Mouse (Mus musculus): ENCODE results near the gene Nek4.
A peak's percentile ranks its signal among the peaks of the same experiment; 100 is the strongest.

Gene Nek4

DNA sequence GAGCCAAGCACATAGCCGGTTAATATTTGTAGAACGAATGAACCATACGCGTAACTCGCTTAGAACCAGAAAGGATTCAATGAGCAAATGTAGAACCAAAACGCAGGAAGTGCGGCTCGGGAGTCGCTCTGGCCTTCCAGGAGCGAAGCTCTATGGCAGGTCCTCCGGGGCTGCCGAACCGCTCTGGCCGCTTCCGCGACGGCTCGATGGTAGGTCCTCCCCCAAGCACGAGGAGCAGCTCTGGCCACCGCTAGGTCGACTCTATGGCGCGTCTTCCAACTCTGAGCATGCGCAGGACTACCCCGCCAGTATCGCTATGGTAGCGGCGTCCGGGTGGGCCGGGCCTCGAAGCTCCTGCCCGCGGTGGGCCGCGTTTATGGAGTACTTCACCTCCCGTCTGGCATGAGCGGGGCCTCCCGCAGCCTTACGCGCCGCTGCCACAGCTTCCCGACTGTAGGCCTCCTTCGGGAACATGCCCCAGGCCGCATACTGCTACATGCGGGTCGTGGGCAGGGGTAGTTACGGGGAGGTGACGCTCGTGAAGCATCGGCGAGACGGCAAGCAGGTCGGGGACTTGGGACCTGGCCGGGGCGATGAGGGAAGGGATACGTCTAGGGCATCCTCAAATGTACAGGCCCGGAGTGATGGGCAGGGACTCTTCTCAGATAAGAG lies at the start of gene Nek4:
Nek4 (plus strand) TSS at position 224 of the 672 bp plus-strand sequence.
- peak; percentile 92 for DNase-seq (ENCODE audit: low read depth)

DNA sequence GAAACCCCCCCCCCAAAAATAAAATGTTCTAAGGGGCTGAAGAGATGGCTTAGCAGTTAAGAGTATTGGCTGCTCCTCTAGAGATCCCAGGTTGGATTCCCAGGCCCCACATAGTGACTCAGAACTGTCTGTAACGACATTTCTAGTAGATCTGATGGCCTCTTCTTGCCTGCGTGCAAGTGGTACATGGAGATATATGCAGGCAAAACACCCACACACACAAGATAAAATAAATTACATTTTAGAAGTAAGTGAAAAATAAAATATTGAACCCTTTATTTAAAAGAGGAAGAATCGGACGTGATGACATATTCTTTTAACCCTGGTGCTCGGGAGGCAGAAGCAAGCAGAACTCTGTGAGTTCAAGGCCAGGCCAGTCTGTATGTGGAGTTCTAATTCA lies 48.5 kb upstream of the Nek4 start:
- no peak for DNase-seq (ENCODE audit: low read depth)

DNA sequence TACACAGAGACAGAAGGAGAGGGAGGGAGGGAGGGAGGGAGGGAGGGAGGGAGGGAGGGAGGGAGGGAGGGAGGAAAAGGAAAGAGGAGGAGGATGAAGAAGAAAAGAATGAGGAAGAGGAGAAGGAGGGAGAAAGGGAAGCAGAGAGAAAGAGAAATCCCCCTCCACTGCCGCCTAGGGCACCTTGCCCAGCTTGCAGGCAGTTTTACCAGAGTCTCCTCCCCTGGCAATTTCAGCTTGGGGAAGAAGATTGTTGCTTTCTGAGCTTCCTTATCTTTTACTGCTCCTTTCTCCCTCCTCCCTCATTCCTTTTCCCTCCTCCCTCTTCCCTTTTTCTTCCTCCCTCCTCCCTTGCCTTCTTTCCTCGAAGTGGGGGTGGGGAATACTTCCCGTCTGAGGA lies 48.1 kb upstream of the Nek4 start:
- no peak for DNase-seq (ENCODE audit: low read depth)

DNA sequence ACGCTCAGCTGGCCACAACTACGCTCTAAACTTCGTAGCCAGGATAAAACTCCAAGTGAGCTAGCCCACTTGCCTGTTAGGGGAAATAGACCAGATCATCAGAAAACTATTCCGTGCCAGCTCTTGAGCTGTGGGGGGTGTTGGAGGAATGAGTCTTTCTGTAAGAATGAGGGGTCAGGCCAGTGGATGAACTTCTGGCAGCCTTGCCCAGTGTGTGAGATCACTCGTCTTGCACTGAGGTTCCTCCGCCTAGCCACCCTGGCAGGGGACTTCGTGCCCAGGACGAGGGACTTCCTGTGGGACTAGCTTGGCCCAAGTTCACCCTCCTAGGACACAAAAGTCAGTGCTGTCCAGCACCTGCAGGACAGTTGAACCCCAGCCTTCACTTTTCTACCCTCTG lies 46.9 kb upstream of the Nek4 start:
- DNase-seq (ENCODE audit: low read depth): no peak

DNA sequence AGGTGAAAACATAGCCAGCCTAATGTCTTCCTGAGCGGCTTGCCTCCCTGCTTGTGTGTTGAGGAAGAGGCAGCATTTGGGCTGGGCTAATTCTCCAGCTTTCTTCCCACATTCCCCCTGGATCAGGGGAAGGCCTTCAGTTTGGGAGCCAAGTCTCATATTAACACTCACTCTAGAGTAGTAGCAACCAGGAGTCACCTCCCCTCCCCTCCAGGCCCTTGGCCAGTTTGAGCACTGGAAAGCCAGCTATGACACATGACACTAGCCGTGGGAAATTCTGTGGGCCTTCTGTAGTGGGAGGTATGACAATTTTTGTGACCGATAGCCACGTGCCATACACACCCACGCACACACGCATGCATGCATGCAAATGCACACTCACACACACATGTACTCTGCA lies 45.2 kb upstream of the Nek4 start:
- no peak for DNase-seq (ENCODE audit: low read depth)

DNA sequence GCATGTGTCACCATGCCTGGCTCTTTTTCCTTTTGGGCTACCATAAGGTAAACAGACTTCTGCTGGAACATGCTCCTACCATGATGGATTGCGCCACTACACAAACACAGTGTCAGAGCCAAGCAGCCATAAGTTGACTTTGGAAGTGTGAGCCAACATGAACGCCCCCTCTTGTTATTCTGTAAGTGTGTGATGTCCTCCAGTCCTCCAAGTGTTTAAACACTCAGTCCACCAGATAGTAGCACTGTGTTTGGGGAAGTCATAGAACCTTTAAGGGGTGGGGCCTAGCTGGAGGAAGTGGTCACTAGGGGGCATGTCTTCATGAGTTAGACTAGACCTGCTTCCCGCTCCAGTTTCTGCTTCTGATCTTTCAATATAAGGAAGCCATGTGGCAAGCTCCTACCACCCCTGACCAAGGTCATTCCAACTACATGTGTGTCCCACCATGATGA lies 43.3 kb upstream of the Nek4 start:
- no peak for DNase-seq (ENCODE audit: low read depth)

DNA sequence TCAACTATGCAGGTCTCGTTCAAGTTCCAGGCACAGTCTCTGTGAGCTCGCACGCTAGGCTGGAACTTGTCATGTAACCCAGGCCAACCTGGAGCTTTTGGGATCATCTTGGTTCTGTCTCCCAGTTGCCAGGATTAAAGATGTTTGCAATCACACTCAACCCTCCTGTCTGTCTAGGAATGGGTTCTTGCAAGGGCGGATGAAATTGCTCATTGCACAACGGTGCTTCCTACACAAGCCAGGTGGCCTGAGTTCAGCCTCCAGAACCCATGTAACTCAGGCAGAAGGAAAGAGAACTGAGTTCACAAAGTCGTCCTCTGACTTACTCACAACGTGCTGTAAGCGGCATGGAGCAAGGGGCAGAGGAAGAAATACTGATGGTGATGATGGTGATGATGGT lies 40.0 kb upstream of the Nek4 start:
- DNase-seq (ENCODE audit: low read depth): no peak

DNA sequence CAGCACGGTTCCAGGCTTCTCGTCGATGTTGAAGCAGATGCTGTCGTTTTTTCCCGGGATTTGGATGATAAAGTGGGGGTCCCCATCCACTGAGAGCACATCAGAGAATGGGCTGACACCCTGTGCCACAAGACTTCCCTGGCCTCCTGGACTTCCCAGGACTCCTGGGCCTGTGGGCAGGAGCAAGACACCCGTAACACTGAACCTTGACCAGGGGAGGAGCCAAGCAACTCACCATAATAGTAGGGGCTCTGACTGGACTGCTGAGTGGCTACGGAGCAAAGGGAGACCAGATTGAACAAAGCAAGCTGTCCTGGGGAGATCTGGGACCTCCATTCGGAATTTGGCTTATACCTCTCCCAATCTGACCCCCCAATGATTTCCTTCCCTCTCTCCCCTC lies 38.5 kb upstream of the Nek4 start:
- DNase-seq (ENCODE audit: low read depth): no peak

DNA sequence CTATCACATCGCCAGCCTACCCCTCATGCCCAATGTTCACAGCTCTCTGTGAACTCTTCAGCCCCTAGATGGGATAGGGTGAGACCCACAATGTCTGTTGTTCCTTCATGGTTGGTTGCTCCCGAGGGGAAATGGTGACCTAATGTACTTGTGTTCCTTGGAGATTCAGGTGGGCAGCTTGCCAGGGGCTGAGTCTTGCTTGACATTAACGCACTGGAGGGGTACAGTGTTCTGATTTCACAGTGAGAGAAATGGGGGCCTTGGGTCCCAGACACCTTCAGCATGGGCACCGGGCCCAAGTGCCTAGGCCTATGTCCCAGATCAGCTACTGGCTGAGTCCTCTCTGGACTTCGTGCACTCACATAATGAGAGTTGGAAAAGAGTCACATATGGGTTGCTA lies 37.8 kb upstream of the Nek4 start:
- DNase-seq (ENCODE audit: low read depth): no peak

DNA sequence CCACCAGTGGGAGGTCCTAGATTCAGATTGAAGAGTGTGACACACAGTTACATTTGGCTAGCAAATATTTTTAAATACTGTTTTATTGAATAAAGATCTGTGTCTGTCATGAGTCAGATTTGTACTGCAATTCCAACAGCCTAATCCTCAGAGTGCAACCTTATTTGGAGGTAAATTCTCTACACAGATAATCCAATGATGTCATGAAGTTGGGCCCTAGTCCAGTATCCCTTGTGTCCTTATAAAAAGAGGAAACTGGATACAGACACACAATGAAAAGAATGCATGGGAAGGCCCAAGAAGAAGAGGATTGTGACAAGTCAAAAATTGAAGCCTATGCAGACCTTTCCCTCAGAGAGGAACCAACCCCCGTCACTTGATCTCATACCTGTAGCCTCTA lies 34.7 kb upstream of the Nek4 start:
- no peak for DNase-seq (ENCODE audit: low read depth)

DNA sequence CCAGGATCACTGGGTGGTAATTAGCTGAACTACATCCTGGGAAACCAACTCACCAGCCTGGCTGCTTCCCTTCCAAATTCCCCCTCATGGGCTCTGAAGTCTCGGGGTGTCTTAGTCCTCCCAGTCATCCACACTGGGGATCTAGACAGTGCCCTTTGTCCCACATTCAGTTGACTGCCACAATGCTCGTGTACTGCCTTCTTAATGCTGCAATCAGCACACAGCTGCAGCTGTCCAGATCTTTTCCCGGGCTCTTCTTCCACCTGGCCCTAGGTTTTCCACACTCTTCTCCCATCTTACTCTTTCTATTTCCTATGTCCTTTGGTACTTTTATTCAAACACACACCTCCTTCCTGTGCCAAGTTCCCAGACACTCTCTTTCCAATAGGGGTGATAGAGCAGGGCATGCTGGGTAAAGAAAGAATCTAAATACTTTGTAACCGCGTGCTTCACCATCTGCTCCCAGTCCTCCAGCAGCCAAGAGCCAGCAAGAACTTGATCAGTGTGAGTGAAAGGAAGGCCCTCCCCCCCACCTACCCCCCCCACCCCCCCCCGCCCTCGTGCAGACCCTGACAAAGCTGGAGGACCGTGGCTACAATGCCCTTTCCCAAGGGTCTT lies 29.0 kb upstream of the Nek4 start:
- no peak for DNase-seq (ENCODE audit: low read depth)

DNA sequence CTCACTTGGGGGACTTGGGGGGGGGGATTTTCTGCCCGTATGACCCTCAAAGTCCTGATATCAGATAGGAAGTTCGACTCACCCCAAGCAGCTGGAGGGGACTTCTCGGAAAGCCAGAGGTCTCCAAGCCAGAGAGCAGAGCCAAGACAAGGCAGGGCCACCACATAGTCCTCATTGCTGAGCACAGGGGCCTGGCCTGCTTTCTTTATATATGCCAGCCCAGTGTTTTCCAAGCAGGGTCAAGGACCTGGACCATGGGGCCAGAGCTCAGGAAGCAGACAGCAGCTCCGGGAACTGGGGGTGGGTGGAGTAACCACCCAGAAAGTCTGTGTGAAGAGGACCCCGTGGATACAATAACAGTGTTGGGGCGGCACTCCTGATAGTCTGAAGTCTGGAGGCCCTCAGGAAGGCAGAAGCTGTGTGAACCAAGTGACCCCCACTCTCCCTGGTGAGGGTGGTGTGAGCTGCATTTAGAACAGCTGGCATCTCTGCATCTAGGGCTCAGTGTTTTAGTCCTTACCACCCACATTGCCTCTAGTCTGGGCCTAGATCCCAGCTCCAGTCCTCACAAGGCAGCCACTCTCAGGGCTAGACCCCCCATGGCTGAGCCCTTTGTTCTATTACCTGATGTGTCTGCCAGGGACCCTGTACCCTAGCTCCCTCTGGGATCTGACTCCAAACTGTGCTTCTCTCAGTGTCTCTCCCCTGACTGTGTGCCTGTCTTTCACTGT lies 27.6 kb upstream of the Nek4 start, which contains the start of gene Itih3:
Itih3 (minus strand) TSS at position 386 of the 731 bp plus-strand sequence.
- DNase-seq (ENCODE audit: low read depth): no peak

DNA sequence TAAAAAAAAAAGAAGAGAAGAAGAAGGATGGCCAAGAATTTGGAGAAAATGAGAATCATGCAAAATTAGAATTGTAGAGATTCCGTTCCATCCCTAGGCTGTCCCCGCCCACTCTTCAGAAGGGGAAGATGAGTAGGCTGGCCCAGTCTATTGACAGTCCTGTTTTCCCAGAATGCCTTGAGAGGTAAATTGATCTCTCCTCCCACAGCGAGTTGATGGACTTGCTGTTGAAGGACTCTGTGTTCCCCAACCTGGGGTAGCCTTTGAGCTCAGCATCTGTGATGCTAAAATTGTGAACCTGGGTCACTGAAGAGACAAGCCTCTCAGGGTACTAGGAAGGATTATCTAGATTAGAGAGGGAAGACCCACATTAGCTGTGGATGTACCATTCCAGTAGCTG lies 25.7 kb upstream of the Nek4 start:
- DNase-seq (ENCODE audit: low read depth): no peak

DNA sequence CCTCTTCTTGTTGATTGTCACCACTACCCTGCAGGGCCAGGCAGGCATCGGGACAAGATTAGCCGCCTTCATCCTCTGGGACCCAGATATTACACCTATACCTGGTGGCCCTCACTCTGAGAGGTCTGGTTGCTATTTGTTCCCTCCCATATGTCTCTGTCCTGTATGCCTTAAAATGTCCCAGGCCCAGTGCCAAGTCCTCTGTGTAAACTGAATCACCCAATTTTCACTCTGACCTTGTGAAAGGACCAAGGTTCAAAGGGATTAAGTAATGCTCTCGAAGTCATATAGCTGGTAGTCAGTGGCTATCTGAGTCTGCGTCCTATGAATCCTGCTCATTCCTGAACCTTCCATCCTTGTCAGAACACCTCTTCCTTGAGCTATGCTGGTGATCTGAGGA lies 20.8 kb upstream of the Nek4 start:
- DNase-seq (ENCODE audit: low read depth): no peak

DNA sequence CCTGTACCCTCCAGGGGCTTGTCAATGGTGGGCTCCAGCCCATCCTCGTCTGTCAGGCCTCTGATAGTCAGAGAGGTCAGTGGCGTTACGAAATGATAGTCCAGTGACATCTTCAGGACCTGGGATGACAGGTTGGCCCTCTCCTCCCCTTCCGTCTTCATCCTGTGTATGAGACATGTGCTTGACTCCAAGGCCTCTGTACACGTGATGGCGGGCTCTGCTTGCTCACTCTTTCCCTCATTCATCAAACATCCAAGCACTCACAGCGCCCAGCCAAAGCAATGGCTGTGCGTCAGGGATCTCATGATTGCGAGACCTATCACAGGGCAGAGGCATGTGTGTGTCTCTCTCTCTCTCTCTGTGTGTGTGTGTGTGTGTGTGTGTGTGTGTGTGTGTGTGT lies 17.8 kb upstream of the Nek4 start:
- no peak for DNase-seq (ENCODE audit: low read depth)

DNA sequence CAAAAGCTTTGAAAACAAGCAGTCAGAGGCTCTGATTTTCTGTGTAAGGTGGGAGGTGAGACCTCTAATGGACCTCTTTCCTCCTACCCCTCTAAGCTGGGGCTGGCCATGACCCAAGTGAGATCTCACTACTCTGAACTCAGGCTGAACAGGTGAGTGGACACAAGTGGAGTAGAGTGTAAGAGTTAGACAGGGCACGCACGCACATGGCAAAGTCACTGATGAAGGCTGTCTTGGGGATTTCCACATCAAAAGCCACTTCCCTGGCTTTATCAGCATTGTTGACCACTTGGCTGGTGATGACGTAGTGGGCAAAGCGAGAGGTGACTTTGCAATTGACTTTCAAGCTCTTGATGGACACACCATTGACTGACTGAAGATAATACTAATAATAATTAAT lies 8.9 kb upstream of the Nek4 start:
- no peak for DNase-seq (ENCODE audit: low read depth)

DNA sequence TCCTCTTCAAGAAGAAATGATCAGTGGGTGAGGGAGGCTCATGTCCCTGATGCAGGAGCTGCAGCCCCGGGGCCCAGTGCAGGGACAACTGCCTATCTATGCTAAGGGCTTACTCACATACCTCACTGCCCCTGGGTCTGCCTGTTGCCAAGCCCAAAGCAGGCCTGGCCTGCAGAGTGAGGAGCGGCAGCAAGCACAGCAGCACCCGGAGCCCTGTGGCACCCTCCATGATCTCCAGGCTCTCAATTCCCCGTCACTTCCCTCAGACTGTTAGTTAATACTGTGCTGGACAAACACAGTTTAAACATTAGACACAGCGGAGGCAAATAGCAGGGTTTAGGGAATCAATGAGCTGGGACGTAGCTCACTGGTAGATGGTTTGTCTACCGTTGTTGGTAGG lies 8.1 kb upstream of the Nek4 start, which contains the start of gene Itih1:
Itih1 (minus strand) TSS at position 252 of the 400 bp plus-strand sequence.
- no peak for DNase-seq (ENCODE audit: low read depth)

DNA sequence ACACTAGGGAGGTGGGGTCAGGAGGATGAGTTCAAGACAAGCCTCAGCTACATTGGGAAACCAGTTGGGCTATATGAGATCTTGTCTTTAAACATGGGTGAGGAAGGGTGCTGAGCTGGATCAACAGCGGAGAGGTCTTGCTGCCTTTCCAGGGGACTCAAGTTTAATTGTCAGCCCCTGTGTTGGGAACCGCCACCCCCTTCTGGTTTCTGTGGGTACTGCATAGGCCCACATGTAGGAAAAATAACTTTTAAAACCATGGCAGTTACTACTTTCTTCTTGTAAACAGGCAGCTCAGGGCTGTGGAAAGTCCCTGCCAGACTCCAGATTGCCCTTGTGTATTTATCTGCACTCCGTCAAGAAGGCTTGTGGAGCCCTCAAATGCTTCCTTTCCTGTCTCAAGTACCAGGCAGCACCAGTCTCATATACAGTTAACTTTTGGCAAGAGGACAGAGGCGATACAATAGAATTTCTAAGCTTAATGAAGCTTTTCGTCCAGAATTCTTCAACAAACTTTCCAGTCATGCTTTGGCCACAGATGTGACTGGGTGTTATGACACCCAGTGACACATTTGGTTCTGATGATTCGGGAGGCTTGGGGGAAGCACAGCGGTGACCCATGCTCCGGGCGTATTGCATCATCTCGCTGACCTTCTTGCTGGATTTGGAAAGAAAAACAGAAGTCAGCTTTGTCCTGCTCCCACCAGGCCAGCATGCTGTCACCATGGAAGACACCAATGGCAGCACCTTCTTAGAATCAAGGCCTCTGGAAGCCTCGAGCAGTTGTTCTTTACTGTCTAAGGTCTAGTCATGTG lies 7.1 kb upstream of the Nek4 start:
- peak; percentile 45 for DNase-seq (ENCODE audit: low read depth)

DNA sequence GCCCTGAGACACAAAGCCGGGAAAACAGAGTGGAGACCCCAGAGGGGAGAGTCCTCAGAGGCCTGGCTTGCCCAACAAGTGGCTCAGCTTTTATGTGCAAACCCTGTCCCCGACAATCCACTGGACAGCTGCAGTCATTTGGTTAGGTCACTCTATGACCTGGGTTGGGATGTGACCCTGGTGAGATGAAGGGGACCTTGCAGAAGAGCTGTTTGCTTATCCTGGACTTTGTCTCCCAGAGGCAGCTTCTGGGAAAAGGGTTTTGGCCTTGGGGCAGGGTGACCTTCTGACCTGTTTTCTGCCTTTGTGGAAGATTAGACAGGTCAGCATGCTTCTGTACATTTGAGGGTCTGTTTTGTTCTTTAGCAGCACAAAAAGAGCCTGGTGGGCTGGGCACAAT lies 6.4 kb upstream of the Nek4 start:
- no peak for DNase-seq (ENCODE audit: low read depth)

DNA sequence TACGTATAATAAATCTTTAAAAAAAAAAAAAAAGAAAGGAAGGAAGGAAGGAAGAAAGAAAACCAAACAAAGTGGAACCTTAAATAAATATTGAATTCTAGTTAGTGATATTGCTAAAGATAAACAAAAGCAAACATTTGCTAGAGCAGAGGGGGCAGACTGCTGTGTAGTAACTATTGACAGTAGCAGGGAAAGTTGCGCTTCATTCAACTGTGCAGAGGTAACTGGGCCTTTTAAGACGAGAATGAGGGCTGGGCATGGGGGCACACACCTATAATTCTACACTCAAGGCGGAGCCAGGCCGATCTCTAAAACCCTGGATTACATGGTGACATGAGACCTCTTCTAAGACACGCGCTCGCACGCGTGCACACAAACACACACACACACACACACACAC lies 1.2 kb upstream of the Nek4 start:
- no peak for DNase-seq (ENCODE audit: low read depth)

DNA sequence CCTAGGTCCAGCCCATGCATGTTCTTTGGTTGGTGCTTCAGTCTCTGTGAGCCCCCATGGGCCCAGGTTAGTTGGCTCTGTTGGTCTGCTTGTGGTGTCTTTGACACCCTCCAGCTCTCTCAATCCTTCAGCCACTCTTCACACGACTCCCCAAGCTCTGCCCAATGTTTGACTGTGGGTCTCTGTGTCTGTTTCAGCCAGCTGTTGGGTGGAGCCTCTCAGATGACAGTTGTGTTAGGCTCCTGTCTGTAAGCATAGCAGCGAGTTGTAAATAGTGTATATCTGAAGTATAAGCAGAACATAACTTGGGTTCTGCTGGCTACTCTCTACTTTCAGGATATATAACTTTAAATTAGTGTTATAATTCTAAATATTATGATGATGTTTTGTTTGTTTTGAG lies 7.3 kb downstream of the Nek4 start:
- DNase-seq (ENCODE audit: low read depth): no peak

DNA sequence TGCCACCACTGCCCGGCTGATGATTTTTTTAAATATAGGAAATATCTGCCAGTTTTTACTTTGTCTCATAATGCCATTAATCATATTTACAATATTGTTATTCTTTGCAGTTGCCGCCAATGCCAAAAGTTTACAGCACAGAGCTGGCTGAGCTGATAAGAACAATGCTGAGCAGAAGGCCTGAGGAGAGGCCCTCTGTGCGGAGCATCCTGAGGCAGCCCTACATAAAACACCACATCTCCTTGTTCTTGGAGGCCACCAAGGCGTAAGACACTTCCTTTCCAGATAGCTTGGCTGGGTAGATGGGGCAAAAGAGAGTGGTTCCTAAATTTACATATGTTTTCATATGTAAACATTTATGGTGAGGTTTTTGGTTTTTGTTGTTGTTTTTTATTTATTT lies 7.9 kb downstream of the Nek4 start:
- no peak for DNase-seq (ENCODE audit: low read depth)

Data from naive thymus-derived CD4-positive, alpha-beta T cell, adult 2 months (primary cell).